Mouse (Mus musculus): Measurements from ENCODE around the gene Pid1. TPM values are rescaled to one million over a fixed set of nuclear protein-coding genes. Genes with fewer than 3 reads are reported as not detected.

Gene Pid1
- polyA plus RNA-seq, 1 experiment from 2014 or later: 38.9 TPM

DNA sequence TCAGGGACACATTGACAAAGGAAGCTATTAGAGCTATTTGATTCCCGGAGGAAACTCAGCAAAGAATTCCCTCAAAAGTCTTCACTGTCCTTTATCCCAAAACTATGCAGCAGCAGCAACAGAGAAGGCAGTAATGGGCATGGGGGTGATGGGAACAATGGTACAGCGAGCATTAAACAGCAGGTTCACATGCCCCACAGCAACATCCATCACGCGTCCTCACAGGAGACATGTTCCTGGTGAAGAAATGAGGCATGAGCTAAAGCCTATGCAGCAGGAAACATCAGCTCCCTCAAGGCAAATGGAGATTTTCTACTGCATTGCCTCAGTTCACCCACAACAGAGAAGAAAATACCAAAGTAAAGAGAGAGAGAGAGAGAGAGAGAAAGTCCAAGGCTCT is 231.5 kb downstream of the Pid1 start:
- no peaks in the 10 kb centered on the region for H3K27me3 ChIP-seq (ENCODE audit: insufficient read depth, low read length)
- DNase-seq (no peak), ATAC-seq (no peak)
- 0 out of 2 replicates have a peak, but pooled peaks cover 2% of the 10 kb centered on the region for H3K4me1 ChIP-seq (ENCODE audit: insufficient read depth)
- no peak overlapping the region for H3K4me3 ChIP-seq (ENCODE audit: low read depth, low read length)
- TF ChIP-seq CTCF (IDR thresholded peaks at IDR 0.05; ENCODE audit: low read depth) (no peak), EP300 (IDR thresholded peaks at IDR 0.05; ENCODE audit: low read depth) (no peak)
- no peak overlapping the region for H3K9ac ChIP-seq (replicated peaks)
- H3K9me3 ChIP-seq (ENCODE audit: low read length): no peaks in the 10 kb centered on the region
- no peak overlapping the region for H3K4me2 ChIP-seq (ENCODE audit: low read depth, low read length)
- H3K27ac ChIP-seq (ENCODE audit: low read depth): no peak overlapping the region
- WGBS (ENCODE audit: insufficient replicate concordance): 76% methylated on average over 4 of the region's 4 CpGs
- H3K36me3 ChIP-seq (replicated peaks; ENCODE audit: insufficient read depth, low read length): no peaks in the 10 kb centered on the region

DNA sequence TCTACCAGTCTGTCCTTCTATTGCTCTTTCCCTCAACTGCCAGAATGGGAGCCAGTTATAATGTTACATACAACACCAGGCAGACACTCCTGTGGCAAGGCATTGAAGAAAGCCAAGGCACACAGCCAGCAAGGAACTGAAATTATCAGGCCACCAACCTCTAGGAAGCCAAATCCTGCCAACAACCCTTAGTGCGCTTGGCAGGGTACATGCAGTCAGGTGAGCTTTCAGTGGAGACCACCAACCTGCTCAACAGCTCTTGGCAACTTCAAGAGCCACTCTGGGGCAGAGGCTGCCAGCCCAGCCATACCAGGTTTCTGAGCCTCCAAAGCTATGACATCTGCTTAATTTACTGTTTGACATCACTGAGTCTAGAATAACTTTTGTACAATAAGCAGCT is 232.2 kb downstream of the Pid1 start:
- TF ChIP-seq CTCF (IDR thresholded peaks at IDR 0.05; ENCODE audit: low read depth) (no peak), EP300 (IDR thresholded peaks at IDR 0.05; ENCODE audit: low read depth) (no peak)
- WGBS (ENCODE audit: insufficient replicate concordance): 76% methylated on average over 1 of the region's 1 CpGs

DNA sequence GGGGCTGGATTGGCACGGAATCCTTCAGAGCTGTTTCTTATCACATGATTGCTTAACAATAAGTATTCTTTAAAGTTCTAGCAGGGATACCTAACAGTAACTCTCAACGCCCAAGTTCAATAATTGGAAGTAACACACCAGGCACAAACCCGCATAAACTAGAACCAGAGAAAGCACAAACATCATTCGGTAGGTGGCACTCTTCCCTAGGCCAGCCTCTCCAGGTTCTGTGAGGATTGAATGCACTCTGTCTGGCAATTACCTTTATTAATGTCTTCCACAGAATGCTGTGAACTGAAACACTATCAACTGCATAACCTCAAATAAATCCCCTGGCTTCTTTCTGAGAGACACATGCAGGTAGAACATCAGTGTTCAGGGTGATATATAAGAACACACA is 235.5 kb downstream of the Pid1 start:
- no peak overlapping the region for H3K4me2 ChIP-seq (ENCODE audit: low read depth, low read length)
- H3K27ac ChIP-seq (ENCODE audit: low read depth): no peak overlapping the region
- no peaks in the 10 kb centered on the region for H3K9me3 ChIP-seq (ENCODE audit: low read length)
- DNase-seq (peak; percentile 15), ATAC-seq (no peak)
- 0 out of 2 replicates have a peak, but pooled peaks cover 2% of the 10 kb centered on the region for H3K4me1 ChIP-seq (ENCODE audit: insufficient read depth)
- no peaks in the 10 kb centered on the region for H3K36me3 ChIP-seq (replicated peaks; ENCODE audit: insufficient read depth, low read length)
- H3K27me3 ChIP-seq (ENCODE audit: insufficient read depth, low read length): no peaks in the 10 kb centered on the region
- 57% methylated on average over 4 of the region's 4 CpGs for WGBS (ENCODE audit: insufficient replicate concordance)
- no peak overlapping the region for H3K4me3 ChIP-seq (ENCODE audit: low read depth, low read length)
- H3K9ac ChIP-seq (replicated peaks): no peak overlapping the region
- TF ChIP-seq CTCF (IDR thresholded peaks at IDR 0.05; ENCODE audit: low read depth) (peak; percentile 56), EP300 (IDR thresholded peaks at IDR 0.05; ENCODE audit: low read depth) (no peak)

More for the DNA sequence above, 232.2 kb downstream of the Pid1 start:
- H3K4me1 ChIP-seq (ENCODE audit: insufficient read depth): 0 out of 2 replicates have a peak, but pooled peaks cover 2% of the 10 kb centered on the region
- H3K36me3 ChIP-seq (replicated peaks; ENCODE audit: insufficient read depth, low read length): no peaks in the 10 kb centered on the region
- DNase-seq (no peak), ATAC-seq (no peak)
- H3K4me3 ChIP-seq (ENCODE audit: low read depth, low read length): no peak overlapping the region
- H3K4me2 ChIP-seq (ENCODE audit: low read depth, low read length): no peak overlapping the region
- no peaks in the 10 kb centered on the region for H3K27me3 ChIP-seq (ENCODE audit: insufficient read depth, low read length)
- no peak overlapping the region for H3K9ac ChIP-seq (replicated peaks)
- no peaks in the 10 kb centered on the region for H3K9me3 ChIP-seq (ENCODE audit: low read length)
- no peak overlapping the region for H3K27ac ChIP-seq (ENCODE audit: low read depth)

DNA sequence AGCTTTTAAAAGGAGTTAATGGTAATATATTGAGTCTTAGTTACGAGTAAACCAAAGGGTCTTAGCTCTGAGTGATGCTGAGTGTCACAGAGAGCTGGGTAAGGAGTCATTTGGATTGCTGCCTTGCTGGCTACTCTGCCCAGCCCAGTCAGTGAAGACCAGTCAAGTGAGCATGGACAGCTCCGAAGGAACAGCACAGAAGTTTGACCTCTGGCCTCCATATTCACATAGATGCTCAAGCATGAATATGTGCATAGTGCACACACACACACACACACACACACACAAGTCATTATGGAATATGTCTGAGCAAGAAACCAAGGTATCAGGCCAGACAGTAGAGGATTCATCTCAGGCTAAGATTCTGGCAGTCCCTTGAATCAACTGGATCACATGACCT is 244.7 kb downstream of the Pid1 start:
- no peak overlapping the region for H3K9ac ChIP-seq (replicated peaks)
- H3K36me3 ChIP-seq (replicated peaks; ENCODE audit: insufficient read depth, low read length): no peaks in the 10 kb centered on the region
- DNase-seq (no peak), ATAC-seq (no peak)
- H3K4me1 ChIP-seq (ENCODE audit: insufficient read depth): no peaks in the 10 kb centered on the region
- H3K27ac ChIP-seq (ENCODE audit: low read depth): no peak overlapping the region
- TF ChIP-seq CTCF (IDR thresholded peaks at IDR 0.05; ENCODE audit: low read depth): no peak
- TF ChIP-seq EP300 (IDR thresholded peaks at IDR 0.05; ENCODE audit: low read depth): no peak
- no peak overlapping the region for H3K4me3 ChIP-seq (ENCODE audit: low read depth, low read length)
- 72% methylated on average over 2 of the region's 2 CpGs for WGBS (ENCODE audit: insufficient replicate concordance)
- no peaks in the 10 kb centered on the region for H3K27me3 ChIP-seq (ENCODE audit: insufficient read depth, low read length)
- no peaks in the 10 kb centered on the region for H3K9me3 ChIP-seq (ENCODE audit: low read length)
- H3K4me2 ChIP-seq (ENCODE audit: low read depth, low read length): no peak overlapping the region

DNA sequence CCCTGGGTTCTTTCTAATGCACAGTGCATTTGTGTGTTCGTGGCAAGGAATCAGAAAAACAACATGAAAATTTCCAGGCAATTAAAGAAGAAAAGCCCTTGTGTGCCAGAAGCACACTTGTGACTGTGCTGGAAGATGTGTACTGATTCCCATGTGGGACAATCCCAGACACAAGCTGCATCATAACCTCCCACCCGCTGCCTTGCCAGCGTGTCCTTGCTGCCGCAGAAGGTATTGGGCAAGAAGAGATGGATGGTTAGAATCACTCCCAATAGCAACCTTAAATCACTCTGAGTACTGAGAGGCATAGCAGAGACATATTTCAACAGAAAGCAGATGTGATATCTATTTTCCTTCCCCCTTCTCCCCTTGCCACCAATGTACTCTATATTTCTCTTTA is 257.2 kb downstream of the Pid1 start:
- DNase-seq: no peak
- no peak for TF ChIP-seq EP300 (IDR thresholded peaks at IDR 0.05; ENCODE audit: low read depth)
- no peak for TF ChIP-seq CTCF (IDR thresholded peaks at IDR 0.05; ENCODE audit: low read depth)
- ATAC-seq: no peak
- Histone ChIP-seq H3K4me1 (ENCODE audit: insufficient read depth) (no peaks in the 10 kb centered on the region), H3K36me3 (replicated peaks; ENCODE audit: insufficient read depth, low read length) (no peaks in the 10 kb centered on the region), H3K9ac (replicated peaks) (no peak overlapping the region), H3K9me3 (ENCODE audit: low read length) (no peaks in the 10 kb centered on the region), H3K4me2 (ENCODE audit: low read depth, low read length) (no peak overlapping the region), H3K27me3 (ENCODE audit: insufficient read depth, low read length) (no peaks in the 10 kb centered on the region), H3K4me3 (ENCODE audit: low read depth, low read length) (no peak overlapping the region), H3K27ac (ENCODE audit: low read depth) (no peak overlapping the region)
- WGBS (ENCODE audit: insufficient replicate concordance): 80% methylated on average over 4 of the region's 4 CpGs

DNA sequence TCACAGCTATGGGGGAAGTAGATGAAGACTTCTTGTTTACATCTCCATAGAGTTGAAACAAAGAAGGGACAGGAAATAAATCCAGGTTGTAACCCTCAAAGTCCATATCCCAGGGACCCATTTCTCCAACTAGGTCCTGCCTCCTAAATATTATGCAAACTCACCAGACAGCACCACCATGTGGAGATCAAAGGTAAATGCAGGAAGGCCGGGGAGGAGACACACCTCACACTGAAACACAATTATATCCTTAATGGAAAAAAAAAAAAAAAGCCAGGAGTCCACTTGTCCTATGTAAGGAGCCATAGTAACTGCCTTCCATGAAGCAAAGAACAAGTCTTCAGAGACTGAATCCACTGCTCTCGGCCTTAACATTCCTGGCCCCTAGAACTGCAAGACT is 261.9 kb downstream of the Pid1 start:
- H3K27ac ChIP-seq (ENCODE audit: low read depth): no peak overlapping the region
- no peak overlapping the region for H3K4me3 ChIP-seq (ENCODE audit: low read depth, low read length)
- H3K36me3 ChIP-seq (replicated peaks; ENCODE audit: insufficient read depth, low read length): 0 out of 2 replicates have a peak, but pooled peaks cover 3% of the 10 kb centered on the region
- ATAC-seq (no peak), DNase-seq (no peak)
- no peak overlapping the region for H3K4me2 ChIP-seq (ENCODE audit: low read depth, low read length)
- no peaks in the 10 kb centered on the region for H3K27me3 ChIP-seq (ENCODE audit: insufficient read depth, low read length)
- no peaks in the 10 kb centered on the region for H3K4me1 ChIP-seq (ENCODE audit: insufficient read depth)
- 86% methylated on average over 2 of the region's 2 CpGs for WGBS (ENCODE audit: insufficient replicate concordance)
- peak; percentile 40 for TF ChIP-seq CTCF (IDR thresholded peaks at IDR 0.05; ENCODE audit: low read depth)
- TF ChIP-seq EP300 (IDR thresholded peaks at IDR 0.05; ENCODE audit: low read depth): no peak
- H3K9me3 ChIP-seq (ENCODE audit: low read length): no peaks in the 10 kb centered on the region
- no peak overlapping the region for H3K9ac ChIP-seq (replicated peaks)

DNA sequence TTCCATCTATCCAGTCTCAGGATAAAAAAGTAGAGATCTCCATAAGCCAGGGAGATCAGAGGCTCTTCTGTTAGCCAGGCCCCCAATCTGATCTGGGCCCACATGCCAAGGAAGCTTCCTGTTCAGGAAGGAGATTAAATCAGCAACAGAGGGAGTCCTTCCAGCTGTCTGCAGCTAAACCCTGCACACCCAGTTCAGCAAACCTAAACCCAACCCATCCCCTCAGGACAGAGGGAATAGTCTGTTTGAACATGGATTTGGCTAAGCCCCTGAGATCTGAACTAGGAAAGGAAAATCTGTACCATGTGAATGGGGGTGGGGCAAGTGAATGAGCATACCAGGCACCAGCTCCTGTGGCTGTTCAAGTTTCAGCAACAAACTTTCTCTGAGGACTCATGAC is 266.6 kb downstream of the Pid1 start:
- ATAC-seq (no peak), DNase-seq (no peak)
- Histone ChIP-seq H3K9ac (replicated peaks) (no peak overlapping the region), H3K36me3 (replicated peaks; ENCODE audit: insufficient read depth, low read length) (0 out of 2 replicates have a peak, but pooled peaks cover 3% of the 10 kb centered on the region), H3K4me3 (ENCODE audit: low read depth, low read length) (no peak overlapping the region), H3K27ac (ENCODE audit: low read depth) (no peak overlapping the region), H3K4me2 (ENCODE audit: low read depth, low read length) (no peak overlapping the region), H3K4me1 (ENCODE audit: insufficient read depth) (no peaks in the 10 kb centered on the region), H3K27me3 (ENCODE audit: insufficient read depth, low read length) (no peaks in the 10 kb centered on the region), H3K9me3 (ENCODE audit: low read length) (no peaks in the 10 kb centered on the region)
- TF ChIP-seq CTCF (IDR thresholded peaks at IDR 0.05; ENCODE audit: low read depth) (no peak), EP300 (IDR thresholded peaks at IDR 0.05; ENCODE audit: low read depth) (no peak)

Measured in liver, postnatal 0 days (tissue).